Mouse (Mus musculus): ENCODE measurements around the gene Ccr3. TPM values are rescaled to one million over a fixed set of nuclear protein-coding genes. Genes with fewer than 3 reads are reported as not detected.
"Not testable (repeated sequence)": the region's sequence is repeated elsewhere in the genome, so short reads cannot be mapped to it uniquely, and the experiment has no call there.

The Ccr3 gene
- polyA plus RNA-seq, 1 experiment from 2014 or later: 0.18 TPM

GRCm38 (mm10) chr9:124040932-124041331 lies 19.2 kb downstream of the Ccr3 start:
- no peaks in the 10 kb centered on the region for H3K27me3 ChIP-seq
- H3K27ac ChIP-seq (replicated peaks): no peak overlapping the region
- H3K4me2 ChIP-seq: no peak overlapping the region
- peaks cover 22% of the 10 kb centered on the region for H3K4me1 ChIP-seq (replicated peaks)
- no peaks in the 10 kb centered on the region for H3K36me3 ChIP-seq (replicated peaks)
- no peak for ATAC-seq (ENCODE audit: insufficient read depth)
- WGBS (ENCODE audit: insufficient replicate concordance): 56% methylated on average over 3 of the region's 3 CpGs
- no peaks in the 10 kb centered on the region for H3K9me3 ChIP-seq (replicated peaks)
- no peak overlapping the region for H3K4me3 ChIP-seq (replicated peaks)
- H3K9ac ChIP-seq: no peak overlapping the region

- WGBS (ENCODE audit: insufficient replicate concordance): 28% methylated on average over 2 of the region's 2 CpGs
- H3K9me3 ChIP-seq (replicated peaks): no peaks in the 10 kb centered on the region
Observed at GRCm38 (mm10) chr9:124053532-124053931, 31.8 kb downstream of the Ccr3 start.

GRCm38 (mm10) chr9:124056158-124056709 lies 34.5 kb downstream of the Ccr3 start:
- WGBS (ENCODE audit: insufficient replicate concordance): 26% methylated on average over 3 of the region's 3 CpGs
- ATAC-seq (ENCODE audit: insufficient read depth): no peak
- H3K27ac ChIP-seq (replicated peaks): peak overlapping the region; percentile 19; the same call in 1 of the 2 replicates

More at GRCm38 (mm10) chr9:124053532-124053931, 31.8 kb downstream of the Ccr3 start:
- Histone ChIP-seq H3K4me1 (replicated peaks) (peaks cover 5% of the 10 kb centered on the region), H3K27ac (replicated peaks) (no peak overlapping the region), H3K4me3 (replicated peaks) (no peak overlapping the region), H3K27me3 (no peaks in the 10 kb centered on the region), H3K4me2 (no peak overlapping the region), H3K36me3 (replicated peaks) (no peaks in the 10 kb centered on the region), H3K9ac (no peak overlapping the region)
- peak; percentile 44; the same call in 1 of the 2 replicates for ATAC-seq (ENCODE audit: insufficient read depth)

GRCm38 (mm10) chr9:124059660-124060352 lies 38.0 kb downstream of the Ccr3 start:
- WGBS (ENCODE audit: insufficient replicate concordance): 53% methylated on average over 2 of the region's 2 CpGs
- no peaks in the 10 kb centered on the region for H3K27me3 ChIP-seq
- H3K4me2 ChIP-seq: no peak overlapping the region
- no peak overlapping the region for H3K4me3 ChIP-seq (replicated peaks)
- H3K4me1 ChIP-seq (replicated peaks): peaks cover 24% of the 10 kb centered on the region
- H3K27ac ChIP-seq (replicated peaks): peak overlapping the region; percentile 51
- no peaks in the 10 kb centered on the region for H3K36me3 ChIP-seq (replicated peaks)
- no peak overlapping the region for H3K9ac ChIP-seq
- ATAC-seq (ENCODE audit: insufficient read depth): peak; percentile 38; the same call in 1 of the 2 replicates
- no peaks in the 10 kb centered on the region for H3K9me3 ChIP-seq (replicated peaks)

More at GRCm38 (mm10) chr9:124056158-124056709, 34.5 kb downstream of the Ccr3 start:
- H3K9me3 ChIP-seq (replicated peaks): no peaks in the 10 kb centered on the region
- no peak overlapping the region for H3K9ac ChIP-seq
- no peak overlapping the region for H3K4me2 ChIP-seq
- H3K27me3 ChIP-seq: no peaks in the 10 kb centered on the region
- H3K4me3 ChIP-seq (replicated peaks): no peak overlapping the region
- H3K4me1 ChIP-seq (replicated peaks): peaks cover 17% of the 10 kb centered on the region
- no peaks in the 10 kb centered on the region for H3K36me3 ChIP-seq (replicated peaks)

GRCm38 (mm10) chr9:124061474-124062432 lies 40.0 kb downstream of the Ccr3 start:
- peak overlapping the region; percentile 91 for H3K27ac ChIP-seq (replicated peaks)
- peaks cover 19% of the 10 kb centered on the region for H3K4me1 ChIP-seq (replicated peaks)
- peak overlapping the region; percentile 48 for H3K4me2 ChIP-seq
- H3K27me3 ChIP-seq; H3K36me3 ChIP-seq (replicated peaks); H3K9me3 ChIP-seq (replicated peaks); H3K9ac ChIP-seq; H3K4me3 ChIP-seq (replicated peaks): not testable (repeated sequence)
- WGBS (ENCODE audit: insufficient replicate concordance): 26% methylated on average over 3 of the region's 3 CpGs
- peak; percentile 51; the same call in 1 of the 2 replicates for ATAC-seq (ENCODE audit: insufficient read depth)

- Histone ChIP-seq H3K36me3 (replicated peaks) (no peaks in the 10 kb centered on the region), H3K9me3 (replicated peaks) (no peaks in the 10 kb centered on the region), H3K4me1 (replicated peaks) (peaks cover 6% of the 10 kb centered on the region), H3K4me3 (replicated peaks) (no peak overlapping the region), H3K27me3 (no peaks in the 10 kb centered on the region), H3K4me2 (no peak overlapping the region), H3K9ac (no peak overlapping the region), H3K27ac (replicated peaks) (no peak overlapping the region)
- ATAC-seq (ENCODE audit: insufficient read depth): no peak
Observed at GRCm38 (mm10) chr9:124066572-124067103, 44.9 kb downstream of the Ccr3 start.

GRCm38 (mm10) chr9:124068098-124069058 lies 46.6 kb downstream of the Ccr3 start:
- ATAC-seq (ENCODE audit: insufficient read depth): no peak
- Histone ChIP-seq H3K27me3 (no peaks in the 10 kb centered on the region), H3K27ac (replicated peaks) (peak overlapping the region; percentile 31; the same call in 1 of the 2 replicates), H3K9me3 (replicated peaks) (no peaks in the 10 kb centered on the region), H3K4me3 (replicated peaks) (no peak overlapping the region), H3K9ac (no peak overlapping the region), H3K36me3 (replicated peaks) (no peaks in the 10 kb centered on the region), H3K4me2 (no peak overlapping the region), H3K4me1 (replicated peaks) (no peaks in the 10 kb centered on the region; the same call in 1 of the 2 replicates)
- WGBS (ENCODE audit: insufficient replicate concordance): 10% methylated on average over 2 of the region's 2 CpGs

- WGBS (ENCODE audit: insufficient replicate concordance): 66% methylated on average over 1 of the region's 1 CpGs
- Histone ChIP-seq H3K9ac (no peak overlapping the region), H3K4me2 (no peak overlapping the region), H3K4me3 (replicated peaks) (no peak overlapping the region), H3K9me3 (replicated peaks) (no peaks in the 10 kb centered on the region), H3K27me3 (no peaks in the 10 kb centered on the region), H3K27ac (replicated peaks) (no peak overlapping the region), H3K36me3 (replicated peaks) (no peaks in the 10 kb centered on the region), H3K4me1 (replicated peaks) (no peaks in the 10 kb centered on the region; the same call in 1 of the 2 replicates)
- no peak for ATAC-seq (ENCODE audit: insufficient read depth)
Observed at GRCm38 (mm10) chr9:124071506-124071905, 49.7 kb downstream of the Ccr3 start.

GRCm38 (mm10) chr9:124079803-124080202 lies 58.0 kb downstream of the Ccr3 start:
- ATAC-seq (ENCODE audit: insufficient read depth): no peak
- 60% methylated on average over 4 of the region's 4 CpGs for WGBS (ENCODE audit: insufficient replicate concordance)
- H3K4me1 ChIP-seq (replicated peaks): no peaks in the 10 kb centered on the region

GRCm38 (mm10) chr9:124080471-124080870 lies 58.7 kb downstream of the Ccr3 start:
- H3K4me1 ChIP-seq (replicated peaks); H3K4me2 ChIP-seq; H3K36me3 ChIP-seq (replicated peaks); H3K9me3 ChIP-seq (replicated peaks); H3K27me3 ChIP-seq; H3K4me3 ChIP-seq (replicated peaks); H3K27ac ChIP-seq (replicated peaks); ATAC-seq (ENCODE audit: insufficient read depth); H3K9ac ChIP-seq: not testable (repeated sequence)
- 84% methylated on average over 13 of the region's 13 CpGs for WGBS (ENCODE audit: insufficient replicate concordance)

More at GRCm38 (mm10) chr9:124079803-124080202, 58.0 kb downstream of the Ccr3 start:
- no peaks in the 10 kb centered on the region for H3K36me3 ChIP-seq (replicated peaks)
- H3K9ac ChIP-seq: no peak overlapping the region
- H3K4me2 ChIP-seq: no peak overlapping the region
- H3K27me3 ChIP-seq: no peaks in the 10 kb centered on the region
- H3K4me3 ChIP-seq (replicated peaks): no peak overlapping the region
- H3K27ac ChIP-seq (replicated peaks): no peak overlapping the region
- H3K9me3 ChIP-seq (replicated peaks): no peaks in the 10 kb centered on the region
